Mouse (Mus musculus) thymus, postnatal 25 days (tissue): Measurements from ENCODE around the gene Olig3.

Experiments used
- DNase-seq: peaks from one replicate; pipeline ENCODE4 v3.0.0; 2022

Olig3 gene

DNA sequence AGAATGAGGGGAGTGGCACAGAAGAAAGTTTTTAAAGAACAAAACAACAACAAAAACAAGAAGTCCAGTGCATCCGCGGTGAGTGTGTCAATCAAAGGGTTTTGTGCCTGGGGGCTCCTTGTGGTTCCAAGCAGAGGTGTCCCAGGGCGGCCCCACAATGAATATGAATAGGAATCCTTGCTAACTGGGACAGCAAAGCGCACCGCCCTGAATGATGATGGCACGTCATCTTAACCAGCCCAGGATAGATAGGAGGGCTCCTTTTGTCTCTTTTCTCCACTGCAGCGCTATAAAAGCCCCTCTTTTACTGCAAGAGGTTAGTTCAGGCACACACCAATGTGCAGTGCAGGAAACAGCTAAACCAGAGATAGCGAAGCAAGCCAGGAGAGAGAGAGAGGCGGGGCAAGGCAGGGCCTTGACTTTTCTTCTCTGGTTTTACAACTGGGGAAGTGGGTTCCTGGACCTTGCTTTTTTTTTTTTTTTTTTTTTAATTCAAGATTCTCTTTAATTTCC, at the start of gene Olig3:
Gene Olig3, plus strand, starts transcription at position 463 of the 513 bp plus-strand sequence.
- peak; percentile 66 for DNase-seq

DNA sequence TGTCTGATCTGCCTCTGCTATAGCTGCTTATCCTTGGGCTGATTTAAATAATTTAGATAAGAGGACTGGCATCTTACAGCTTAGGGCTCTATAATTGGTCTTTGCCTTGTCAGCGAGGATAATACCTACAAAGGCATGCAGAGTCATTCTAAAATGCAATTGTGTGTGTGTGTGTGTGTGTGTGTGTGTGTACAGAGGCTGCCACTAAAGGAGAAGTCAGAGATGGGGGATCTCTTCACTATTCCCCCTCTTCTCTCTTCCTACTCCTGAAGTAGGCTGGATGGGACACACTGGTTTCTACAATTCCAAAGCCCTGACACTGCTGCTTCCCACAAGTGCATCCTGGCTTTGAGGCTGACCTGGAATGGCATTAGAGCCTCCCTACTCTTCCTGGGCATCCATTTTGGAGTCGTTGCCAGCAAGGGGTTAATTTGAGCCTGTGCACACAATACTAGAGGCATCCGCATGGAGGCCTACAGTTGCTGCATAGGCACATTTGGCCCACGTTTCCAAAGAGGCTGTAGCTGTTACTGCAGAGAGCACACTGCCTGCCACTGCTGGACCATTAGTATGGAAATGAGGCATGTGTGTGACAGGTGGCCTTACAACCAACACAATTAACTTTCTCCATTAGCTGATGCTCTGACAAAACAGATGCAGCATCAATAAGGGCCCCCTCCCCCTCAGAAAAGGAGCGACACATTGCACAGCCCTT, 46.5 kb upstream of the Olig3 start:
- no peak for DNase-seq

DNA sequence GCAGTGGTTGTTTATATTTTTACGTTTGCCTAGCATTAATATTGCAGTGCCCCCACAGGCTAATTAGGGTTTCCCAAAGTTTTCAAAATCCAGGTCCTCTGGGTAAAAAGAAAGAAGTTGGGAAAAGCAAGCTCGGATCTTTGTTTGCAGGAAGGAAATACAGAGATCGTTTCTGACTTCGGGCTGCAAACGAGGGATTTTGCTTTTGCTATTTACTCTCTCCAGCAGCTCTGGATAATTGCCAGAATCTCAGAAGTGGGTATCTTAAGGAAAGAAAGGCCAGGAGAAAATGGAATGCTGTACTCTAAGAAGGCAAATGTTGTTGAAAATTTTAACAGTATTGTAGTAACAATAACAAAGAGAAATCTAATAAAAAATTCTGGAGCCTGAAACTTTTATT, 45.9 kb upstream of the Olig3 start:
- DNase-seq: no peak

DNA sequence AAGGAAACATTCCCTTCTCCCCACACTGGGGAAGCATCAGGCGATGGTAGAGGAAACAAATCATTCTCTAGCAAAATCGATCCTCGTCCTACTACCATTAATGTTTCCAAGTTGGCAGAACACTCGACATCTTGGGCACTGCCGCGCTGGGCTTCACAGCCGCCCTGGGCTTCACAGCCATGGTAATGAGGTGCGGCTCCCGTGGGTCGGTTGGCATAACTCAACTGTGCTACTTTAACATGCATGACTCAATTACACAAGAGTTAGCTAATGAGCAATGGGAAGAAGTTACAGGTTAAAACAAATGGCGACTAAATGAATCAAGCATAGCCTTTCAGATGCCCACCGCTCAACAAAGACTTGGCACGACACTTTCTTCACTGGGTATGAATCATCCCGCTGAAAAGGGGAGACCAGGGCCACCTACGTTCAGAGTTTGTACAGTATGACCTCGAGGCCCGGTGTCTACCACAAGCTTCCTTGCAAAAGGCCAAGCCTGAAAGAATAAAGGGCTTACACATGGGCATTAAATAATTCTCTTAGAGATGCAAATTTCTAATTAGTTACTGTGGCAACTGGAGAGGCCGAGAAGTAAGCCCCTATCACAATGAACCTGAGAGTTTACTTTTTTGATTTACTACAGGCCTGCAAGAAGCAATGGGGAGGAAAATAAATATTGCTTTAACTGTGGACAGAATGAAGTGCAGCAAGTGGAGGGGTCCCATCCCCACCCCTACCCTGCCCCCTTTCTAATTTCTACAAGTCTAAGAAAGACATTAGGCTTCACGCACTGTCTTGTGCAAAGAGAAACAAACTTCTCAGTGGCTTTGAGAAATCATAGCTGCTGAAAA, 38.1 kb upstream of the Olig3 start:
- DNase-seq: no peak

DNA sequence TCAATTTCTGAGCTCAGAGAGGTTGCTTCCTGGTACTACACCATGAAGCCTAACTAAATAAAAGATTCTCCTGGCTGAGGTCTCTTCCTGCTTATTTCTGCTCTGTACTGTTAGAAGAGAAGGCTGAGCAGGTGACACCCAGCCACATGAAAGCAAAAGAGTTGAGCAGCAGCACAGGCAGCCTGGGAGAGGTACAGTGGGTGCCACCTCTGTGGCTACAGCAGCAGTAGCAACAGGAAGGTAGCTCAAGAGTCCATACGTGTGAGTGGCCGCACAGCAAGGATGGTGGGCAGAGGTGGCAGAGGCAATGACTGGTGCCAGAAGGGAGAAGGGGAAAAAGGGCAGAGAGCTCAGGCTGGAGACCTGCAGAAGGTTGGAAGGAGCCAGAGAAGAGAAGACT, 34.6 kb upstream of the Olig3 start:
- DNase-seq: peak; percentile 81

DNA sequence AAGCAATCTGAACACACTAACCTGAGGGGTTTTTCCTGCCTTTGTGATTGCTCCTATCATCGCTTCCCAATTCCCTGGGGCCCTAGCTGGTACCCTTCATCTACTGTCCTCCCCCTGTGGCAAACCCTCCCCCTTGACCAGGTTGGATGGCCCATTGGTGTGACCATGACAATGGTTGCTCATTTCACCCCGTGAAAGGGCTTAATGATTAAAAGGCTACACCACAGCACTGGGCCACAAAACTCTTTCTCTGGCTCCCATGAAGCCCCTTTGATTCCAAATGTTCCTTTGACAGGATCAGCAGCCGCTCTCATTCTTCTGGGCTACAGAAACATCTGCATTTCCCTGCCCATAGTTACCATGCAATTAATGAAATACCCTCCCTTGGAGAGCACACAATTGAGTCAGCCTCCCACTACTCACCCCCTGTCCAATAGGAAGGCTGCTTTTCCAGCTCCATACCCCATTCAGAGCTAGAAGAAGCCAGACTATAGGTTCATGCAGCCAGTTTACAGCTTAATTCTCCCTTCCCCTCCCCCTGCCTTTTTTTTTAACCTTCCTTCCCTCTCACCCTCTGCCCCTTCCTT, 27.0 kb upstream of the Olig3 start:
- no peak for DNase-seq

DNA sequence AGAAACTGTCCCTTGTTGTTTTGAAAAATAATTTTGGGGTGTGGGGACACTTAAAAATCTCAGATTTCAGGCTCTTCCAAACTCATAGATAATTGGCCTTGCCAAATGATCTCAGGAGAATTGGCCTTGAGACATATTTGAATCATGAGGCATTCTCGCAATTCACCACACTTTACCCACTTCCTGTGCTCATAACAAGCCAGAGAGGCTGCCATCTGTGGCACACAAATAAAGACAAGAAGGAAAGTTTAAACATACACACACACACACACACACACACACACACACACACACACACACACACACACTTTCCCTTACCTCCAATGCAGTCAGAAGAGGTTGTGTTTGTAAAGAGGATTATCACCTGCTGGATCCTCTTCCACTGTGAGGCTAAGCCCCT, 22.9 kb upstream of the Olig3 start:
- DNase-seq: peak; percentile 49

DNA sequence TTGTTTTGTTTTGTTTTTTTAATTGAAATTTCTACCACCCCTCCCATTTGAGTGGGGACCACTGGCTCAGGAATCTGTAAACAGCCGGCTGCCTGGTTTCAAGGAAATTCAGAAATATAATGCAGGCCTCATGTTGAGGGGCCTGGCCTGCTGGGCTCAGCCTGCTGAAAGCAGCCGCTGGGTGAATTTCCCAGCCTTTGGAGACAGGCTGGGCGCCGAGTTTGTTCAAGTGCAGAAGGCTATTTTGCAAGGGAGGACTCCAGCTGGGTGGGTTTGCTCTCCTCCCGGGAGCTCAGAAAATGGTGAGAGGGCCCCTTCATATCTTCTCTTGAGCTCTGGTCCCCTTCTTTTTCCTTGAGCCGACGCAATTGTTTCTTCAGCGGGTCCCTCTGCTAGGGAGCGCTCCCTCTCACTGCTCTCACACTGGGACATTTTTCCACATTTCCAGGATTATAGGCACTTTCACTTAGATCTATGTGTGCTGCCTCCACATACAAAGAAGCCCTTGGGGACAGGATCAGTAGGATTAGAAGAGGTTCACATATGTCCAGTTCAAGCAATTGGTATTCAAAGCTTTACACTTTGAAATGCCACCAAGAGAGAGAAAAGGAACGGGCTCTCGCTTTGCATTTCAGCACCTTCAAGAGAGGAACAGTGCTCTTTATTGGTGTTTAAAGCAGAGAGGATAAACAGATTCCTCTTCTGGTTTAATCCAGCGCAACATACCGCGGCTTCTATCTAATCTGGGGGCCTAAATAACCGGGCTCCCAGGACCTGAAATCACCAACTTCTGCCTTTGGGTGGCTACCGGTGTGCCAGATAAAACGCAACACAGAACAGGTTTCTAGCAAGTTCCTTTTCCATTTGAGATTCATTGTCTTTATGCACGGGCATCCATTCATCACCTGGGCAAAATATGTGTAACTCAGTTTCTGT, 17.4 kb upstream of the Olig3 start:
- DNase-seq: no peak

DNA sequence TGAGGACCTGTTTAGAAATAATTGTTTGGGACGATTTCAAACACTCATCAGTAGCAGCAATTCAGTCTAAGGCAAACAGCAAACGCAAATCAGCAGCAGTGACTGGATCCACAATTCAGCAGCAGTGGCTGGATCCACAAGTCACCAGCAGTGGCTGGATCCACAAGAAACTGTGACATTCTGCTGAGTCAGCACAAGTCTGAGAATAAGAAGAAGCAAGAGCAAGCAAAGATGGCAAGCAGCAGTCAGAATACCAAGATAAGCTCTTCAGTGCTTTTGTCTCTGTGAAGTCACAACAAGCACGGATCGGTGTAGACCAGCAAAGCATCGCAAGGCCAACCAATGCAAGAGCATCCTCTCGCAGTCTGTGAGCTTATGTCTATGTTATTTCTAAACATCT, 12.3 kb upstream of the Olig3 start:
- no peak for DNase-seq

DNA sequence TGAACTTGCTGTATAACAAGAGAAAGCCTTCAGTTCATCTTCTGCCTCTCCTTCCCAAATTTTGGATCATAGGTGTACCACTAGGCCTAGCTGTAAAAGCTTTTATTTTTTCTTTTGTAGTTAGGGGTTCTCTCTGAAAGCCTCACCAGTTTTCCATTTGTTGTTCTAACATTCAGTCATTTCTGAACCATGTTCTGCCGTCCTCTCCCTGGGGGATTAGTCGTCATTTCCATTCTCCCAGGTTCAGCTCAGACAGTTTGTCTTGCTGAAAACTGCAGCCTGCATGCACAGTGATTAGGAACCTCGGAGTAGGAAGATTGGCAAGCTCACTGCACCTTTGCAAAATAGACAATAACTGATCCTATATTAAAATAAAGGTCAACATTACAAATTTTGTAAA, 7.0 kb upstream of the Olig3 start:
- DNase-seq: no peak

DNA sequence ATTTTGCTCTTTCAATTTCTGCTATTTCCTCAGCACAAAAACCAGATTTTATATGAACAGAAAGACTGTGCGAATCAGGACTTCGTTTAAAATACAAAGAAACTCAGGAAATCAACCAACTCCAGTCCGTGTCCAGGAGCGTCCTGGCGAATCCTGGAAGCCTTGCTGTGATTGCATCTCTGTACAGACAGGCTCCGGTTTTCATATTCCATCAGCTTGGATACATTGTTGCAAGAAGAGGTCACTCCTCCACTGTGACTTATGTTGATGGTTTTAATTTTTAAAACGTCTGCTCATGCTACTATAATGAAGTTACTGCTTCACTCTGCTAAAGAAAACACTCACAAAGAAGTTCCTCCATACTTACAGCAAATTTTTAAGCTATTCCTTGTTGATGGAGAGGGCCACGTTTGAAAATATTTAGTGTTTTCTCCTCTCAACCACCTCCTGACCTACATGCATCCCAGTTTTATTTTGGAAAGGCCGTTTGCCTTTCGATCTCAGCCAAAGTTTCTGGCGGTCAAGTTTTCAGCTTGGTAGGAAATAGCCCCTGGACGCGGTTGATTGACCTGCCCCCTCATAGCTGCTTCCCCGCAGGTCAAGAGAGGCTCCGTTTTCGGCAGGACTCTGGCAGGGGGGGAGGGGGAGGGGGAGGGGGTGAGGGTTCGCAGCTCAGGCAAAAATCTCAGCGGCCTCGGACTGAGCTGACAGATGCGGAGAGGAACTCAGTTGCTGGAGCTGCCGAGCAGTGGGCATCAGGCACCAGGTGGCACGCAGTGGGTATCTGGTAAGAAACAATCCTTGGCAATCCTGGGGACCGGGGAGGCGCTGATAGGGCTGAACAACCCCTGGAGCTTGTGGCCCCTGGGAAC, 4.1 kb upstream of the Olig3 start:
- DNase-seq: no peak

DNA sequence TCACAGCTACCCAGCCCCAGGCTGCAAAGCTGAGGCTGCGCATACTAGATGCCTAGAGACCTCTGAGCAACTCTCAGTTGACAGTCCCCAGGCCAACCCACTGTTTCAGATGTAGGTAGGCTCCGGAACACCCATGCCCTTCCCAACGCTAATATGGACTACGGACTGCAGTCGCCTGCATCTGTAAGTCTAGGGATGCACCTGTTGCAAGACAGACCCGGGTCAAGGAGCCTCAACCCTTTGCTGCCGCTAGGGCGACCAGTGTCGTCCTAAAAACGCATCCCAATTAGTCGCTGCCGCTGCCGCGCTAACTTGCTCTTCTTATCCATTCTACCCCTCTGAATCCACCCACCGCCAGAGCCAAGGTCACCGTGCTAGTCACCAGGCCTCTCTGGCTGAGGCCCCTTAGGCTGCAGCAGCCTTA, 3.4 kb upstream of the Olig3 start:
- no peak for DNase-seq

DNA sequence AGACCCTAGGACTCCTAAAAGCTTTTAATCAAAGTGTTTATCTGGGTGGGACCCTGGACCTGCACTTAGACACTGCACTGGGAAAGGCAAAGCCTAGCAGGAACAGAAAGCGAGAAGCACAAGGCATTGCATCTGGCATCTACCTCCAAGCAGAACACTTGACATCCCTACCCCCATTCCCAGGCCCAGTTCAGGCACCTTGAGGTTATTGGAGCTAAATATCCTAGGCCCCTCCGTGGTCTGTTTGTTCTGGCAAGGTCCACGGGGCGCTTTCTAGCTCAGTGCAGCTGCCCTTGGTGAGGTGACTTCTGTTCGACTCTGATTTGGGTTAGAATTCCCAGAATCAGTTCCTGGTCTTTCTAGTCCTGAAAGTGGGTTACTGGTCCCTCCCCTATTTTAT, 2.7 kb upstream of the Olig3 start:
- DNase-seq: no peak

DNA sequence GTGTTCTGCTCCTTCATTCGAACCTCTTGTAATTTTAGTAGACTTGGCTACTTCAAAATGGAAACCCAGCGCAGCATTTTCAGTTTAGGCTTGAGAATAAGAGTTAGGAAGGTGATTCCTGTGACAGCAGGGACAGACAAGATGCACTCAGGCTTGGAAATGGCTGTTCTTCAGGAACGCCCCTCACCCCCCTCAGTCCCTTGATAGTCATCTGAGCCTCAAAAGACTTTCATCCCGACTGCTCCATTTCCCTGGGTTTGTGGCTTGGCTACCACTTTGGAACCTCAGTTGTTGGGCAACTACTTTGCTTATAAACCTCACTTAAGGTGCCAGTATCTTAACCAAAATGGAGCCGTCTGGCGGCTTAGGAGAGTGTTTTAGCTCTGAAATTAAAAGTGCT, 2.2 kb upstream of the Olig3 start:
- DNase-seq: no peak

DNA sequence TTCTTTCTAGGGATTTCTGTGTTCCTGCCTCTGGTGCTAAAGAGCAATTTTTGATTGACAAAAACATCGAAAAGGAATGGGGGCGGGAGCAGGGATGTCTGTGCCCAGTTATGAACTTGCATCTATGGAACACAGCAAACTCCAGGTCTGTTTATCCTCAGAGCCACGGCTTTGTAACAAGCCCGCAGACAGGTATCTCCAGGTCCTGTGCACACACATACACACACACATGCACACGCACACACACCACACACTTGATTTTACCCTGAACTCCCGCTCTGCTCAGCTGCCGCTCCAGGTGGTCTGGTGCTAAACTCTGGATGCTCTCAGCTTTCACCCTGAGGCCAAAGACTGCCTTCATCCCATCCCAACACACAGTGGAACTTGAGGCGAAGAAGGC, 1.3 kb upstream of the Olig3 start:
- no peak for DNase-seq

DNA sequence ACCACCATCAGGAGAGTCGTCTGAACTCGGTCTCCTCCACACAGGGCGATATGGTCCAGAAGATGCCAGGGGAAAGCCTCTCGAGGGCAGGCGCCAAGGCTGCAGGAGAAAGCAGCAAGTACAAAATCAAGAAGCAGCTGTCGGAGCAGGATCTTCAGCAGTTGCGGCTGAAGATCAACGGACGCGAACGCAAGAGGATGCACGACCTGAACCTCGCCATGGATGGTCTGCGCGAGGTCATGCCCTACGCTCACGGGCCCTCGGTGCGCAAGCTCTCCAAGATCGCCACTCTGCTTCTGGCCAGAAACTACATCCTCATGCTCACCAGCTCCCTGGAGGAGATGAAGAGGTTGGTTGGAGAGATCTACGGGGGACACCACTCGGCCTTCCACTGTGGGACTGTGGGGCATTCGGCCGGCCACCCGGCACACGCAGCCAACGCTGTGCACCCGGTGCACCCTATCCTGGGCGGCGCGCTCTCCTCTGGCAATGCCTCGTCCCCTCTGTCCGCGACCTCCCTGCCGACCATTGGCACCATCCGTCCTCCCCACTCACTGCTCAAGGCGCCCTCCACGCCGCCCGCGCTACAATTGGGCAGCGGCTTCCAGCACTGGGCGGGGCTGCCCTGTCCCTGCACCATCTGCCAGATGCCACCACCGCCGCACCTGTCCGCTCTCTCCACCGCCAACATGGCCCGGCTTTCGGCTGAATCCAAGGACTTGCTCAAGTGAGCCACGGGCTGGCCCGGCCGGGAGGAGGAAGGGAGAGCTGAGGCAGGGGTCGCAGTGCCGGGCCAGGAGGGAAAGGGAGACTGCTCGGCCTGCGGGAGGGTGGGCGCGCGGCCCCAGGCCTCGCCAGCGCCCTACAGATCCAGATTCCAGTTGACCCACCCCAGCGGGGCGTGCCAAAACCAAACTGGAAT, 648 bp downstream of the Olig3 start:
- peak; percentile 50 for DNase-seq

DNA sequence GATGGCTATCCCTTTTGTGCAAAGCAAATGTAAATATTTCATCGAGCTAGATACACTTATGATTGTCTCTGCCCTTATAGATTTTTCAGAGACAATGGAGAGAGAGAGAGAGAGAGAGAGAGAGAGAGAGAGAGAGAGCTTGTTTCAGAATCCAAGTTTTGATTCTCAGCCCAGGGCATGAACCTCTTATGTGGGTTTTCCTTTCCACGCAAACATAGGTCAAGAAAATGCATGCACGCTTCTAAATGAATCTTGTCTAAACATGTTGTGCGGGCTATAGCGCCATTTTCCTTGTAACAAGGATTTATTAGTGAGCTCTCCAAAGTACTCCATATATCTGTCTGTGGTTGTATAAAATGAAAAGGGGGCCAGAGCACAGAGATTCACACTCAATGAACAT, 1.5 kb downstream of the Olig3 start:
- no peak for DNase-seq

DNA sequence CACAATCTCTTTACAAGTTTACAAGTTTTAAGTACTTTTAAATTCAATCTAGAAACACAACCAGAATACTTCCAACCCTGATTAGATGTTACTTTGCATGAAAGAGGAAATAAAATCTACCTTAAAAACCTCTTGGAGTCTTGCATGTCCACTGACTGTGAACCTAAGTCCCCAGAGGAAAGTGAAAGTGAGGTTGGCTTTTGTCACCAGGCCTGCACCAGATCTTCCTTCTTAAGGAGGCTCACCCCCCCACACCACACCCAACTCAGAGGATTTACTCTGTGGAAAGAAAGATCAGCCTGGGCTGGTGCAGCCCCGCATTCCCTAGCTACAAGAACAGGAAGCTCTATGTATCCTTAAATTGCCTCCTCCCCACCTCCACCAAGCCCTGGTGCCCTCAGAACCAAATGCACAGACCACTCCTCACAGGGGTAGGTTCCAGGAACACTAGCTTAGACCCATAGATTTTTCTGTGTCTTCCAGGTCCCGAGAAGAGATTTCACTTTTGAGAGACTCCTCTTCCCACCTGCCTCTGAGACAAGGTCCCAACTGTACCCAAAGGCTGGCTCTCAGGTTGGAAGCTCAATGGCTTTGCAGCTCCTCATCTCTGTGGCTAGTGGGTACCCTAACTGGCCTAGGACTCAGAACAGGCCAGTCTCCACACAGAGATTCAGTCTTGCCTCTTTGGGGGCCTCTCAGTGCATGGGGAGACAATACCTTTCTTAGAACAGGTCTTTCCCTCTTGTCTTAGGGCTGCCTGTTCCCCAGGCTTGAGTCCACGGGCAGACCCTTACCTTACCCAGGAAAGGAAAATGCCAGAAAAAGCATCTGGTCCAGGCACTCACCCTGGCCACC, 4.3 kb downstream of the Olig3 start:
- DNase-seq: no peak

DNA sequence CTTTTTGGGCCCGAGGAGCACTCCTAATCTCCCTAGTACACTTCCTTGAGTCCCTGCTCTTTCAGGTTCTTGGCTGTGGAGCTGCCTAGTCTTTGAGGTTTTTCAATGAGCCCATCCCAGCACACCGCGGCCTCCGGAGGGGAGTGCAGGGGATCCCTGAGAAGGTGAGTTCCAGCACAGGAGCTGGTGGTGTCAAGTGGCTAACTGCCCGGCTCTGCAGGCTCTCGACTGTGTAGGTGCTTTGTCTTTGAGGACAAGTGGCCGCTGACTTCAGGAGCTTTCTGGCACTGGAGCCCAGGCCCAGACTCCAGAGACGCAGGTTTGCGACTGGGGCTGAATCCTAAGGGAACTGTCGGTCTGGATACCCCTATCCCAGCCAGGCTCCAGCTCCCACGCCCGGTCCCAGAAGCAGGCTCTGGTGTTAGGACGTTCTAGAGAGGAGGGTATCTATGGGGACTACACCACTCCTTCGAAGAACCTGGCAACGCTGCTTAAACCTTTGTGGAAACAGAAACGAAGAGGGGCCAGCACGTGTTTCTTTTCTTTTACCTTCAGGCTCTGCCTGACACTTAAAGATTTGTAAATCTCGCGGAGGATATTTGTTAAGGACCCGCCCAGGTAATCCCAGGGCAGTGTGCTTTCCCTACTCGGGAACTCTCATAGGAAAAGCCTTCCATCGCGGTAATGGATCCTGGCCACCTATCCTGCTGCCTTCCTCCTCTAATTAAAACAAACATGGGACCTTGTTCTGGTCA, 5.4 kb downstream of the Olig3 start:
- DNase-seq: no peak
